Mouse (Mus musculus): ENCODE results near the gene Trmt1l. TPM values are rescaled to one million over a fixed set of nuclear protein-coding genes. Genes with fewer than 3 reads are reported as not detected.
"Not testable (repeated sequence)": the region's sequence is repeated elsewhere in the genome, so short reads cannot be mapped to it uniquely, and the experiment has no call there.

Trmt1l gene
- polyA plus RNA-seq, 1 experiment from 2014 or later = 50.7 TPM

- Histone ChIP-seq H3K36me3 (peaks cover 57% of the 10 kb centered on the region), H3K4me1 (no peaks in the 10 kb centered on the region), H3K27ac (no peak overlapping the region), H3K9me3 (replicated peaks) (no peaks in the 10 kb centered on the region), H3K27me3 (ENCODE audit: low read depth, poor library complexity, severe bottlenecking) (no peaks in the 10 kb centered on the region), H3K4me3 (no peak overlapping the region)
- WGBS = 52% methylated on average over 4 of the region's 4 CpGs
- DNase-seq (ENCODE audit: low spot score) = no peak
These were observed 36.6 kb downstream of the Trmt1l start for GRCm38 (mm10) chr1:151464914-151465313.

DNA sequence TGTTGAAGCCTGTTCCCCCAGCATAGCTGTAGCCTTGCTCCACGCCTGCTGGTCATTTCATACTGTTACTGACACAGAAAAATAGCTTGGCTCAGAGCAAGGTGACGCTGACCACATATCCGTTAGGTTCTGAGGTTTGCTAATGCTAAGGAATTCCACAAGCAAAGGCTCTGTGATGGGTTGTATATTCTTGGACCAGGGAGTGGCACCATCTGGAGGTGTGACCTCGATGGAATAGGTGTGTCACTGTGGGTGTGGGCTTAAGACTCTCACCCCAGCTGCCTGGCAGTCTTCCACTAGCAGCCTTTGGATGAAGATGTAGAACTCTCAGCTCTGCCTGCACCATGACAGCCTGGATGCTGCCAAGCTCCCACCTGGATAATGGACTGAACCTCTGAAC lies 38.2 kb downstream of the Trmt1l start:
- peaks cover 59% of the 10 kb centered on the region for H3K36me3 ChIP-seq
- H3K27me3 ChIP-seq (ENCODE audit: low read depth, poor library complexity, severe bottlenecking) = no peaks in the 10 kb centered on the region
- no peaks in the 10 kb centered on the region for H3K9me3 ChIP-seq (replicated peaks)
- no peak overlapping the region for H3K27ac ChIP-seq
- H3K4me1 ChIP-seq = no peaks in the 10 kb centered on the region
- WGBS = 86% methylated on average over 4 of the region's 4 CpGs
- H3K4me3 ChIP-seq = no peak overlapping the region
- no peak for DNase-seq (ENCODE audit: low spot score)

DNA sequence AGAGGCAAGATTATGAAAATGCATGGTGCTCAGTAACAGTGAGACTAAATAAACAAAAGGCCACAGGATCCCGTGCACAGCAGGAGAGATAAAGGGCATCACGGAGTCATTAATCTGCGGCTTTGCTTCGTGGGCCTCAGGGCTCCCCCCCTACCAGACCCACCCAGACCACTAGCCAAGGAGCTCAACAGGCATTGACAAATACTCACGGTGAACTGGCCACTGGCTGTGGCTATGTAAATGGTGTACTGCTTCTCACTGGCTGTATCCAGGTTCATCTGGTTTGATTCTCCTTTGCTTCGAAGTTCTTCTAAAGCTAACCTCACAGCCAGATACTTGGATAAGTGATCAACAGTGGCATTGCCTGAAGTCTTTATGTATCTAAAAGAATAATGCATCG lies 43.1 kb downstream of the Trmt1l start:
- H3K27me3 ChIP-seq (ENCODE audit: low read depth, poor library complexity, severe bottlenecking) = no peaks in the 10 kb centered on the region

DNA sequence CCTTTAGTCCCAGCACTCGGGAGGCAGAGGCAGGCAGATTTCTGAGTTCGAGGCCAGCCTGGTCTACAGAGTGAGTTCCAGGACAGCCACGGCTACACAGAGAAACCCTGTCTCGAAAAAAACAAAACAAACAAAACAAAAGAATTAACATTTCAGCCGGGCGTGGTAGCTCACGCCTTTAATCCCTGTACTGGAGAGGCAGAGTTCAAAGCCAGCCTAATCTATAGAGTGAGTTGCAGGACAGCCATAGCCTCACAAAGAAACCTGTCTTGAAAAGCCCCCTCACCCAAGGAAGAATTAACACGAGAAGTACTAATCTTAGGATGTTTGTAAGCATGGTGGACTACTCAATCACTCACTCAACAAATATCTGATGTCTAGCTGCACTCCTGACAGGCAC lies 44.0 kb downstream of the Trmt1l start:
- H3K27ac ChIP-seq; H3K27me3 ChIP-seq (ENCODE audit: low read depth, poor library complexity, severe bottlenecking); H3K9me3 ChIP-seq (replicated peaks); H3K4me3 ChIP-seq; H3K4me1 ChIP-seq; DNase-seq (ENCODE audit: low spot score): not testable (repeated sequence)
- WGBS = 92% methylated on average over 8 of the region's 8 CpGs
- peaks cover 96% of the 10 kb centered on the region for H3K36me3 ChIP-seq

More for the DNA sequence above, 43.1 kb downstream of the Trmt1l start:
- no peaks in the 10 kb centered on the region for H3K9me3 ChIP-seq (replicated peaks)
- H3K4me1 ChIP-seq = no peaks in the 10 kb centered on the region
- H3K36me3 ChIP-seq = peaks cover 95% of the 10 kb centered on the region
- H3K4me3 ChIP-seq = no peak overlapping the region
- DNase-seq (ENCODE audit: low spot score) = no peak
- 83% methylated on average over 7 of the region's 7 CpGs for WGBS
- no peak overlapping the region for H3K27ac ChIP-seq

GRCm38 (mm10) chr1:151482497-151482896 lies 54.2 kb downstream of the Trmt1l start:
- Histone ChIP-seq H3K27me3 (ENCODE audit: low read depth, poor library complexity, severe bottlenecking) (no peaks in the 10 kb centered on the region), H3K4me3 (no peak overlapping the region), H3K4me1 (no peaks in the 10 kb centered on the region), H3K9me3 (replicated peaks) (no peaks in the 10 kb centered on the region), H3K36me3 (peaks cover 44% of the 10 kb centered on the region), H3K27ac (no peak overlapping the region)
- DNase-seq (ENCODE audit: low spot score) = no peak
- WGBS = 98% methylated on average over 1 of the region's 1 CpGs

DNA sequence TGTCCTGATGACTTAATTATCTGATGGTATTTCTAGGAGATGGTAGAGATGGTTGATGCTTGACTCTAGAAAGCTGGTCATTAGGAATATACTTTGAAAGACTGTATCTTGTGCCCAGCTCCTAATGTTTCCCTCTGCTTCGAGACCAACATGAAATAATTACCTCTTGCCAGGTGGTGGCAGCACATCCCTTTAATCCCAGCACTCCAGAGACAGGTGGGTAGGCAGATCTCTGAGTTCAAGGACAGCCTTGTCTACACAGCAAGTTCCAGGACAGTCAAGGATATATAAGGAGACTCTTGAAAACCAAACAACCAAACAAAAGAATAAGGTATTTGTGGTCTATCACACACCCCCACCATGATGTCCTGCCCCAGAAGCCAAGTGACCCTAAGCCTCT lies 55.2 kb downstream of the Trmt1l start:
- no peak overlapping the region for H3K4me3 ChIP-seq
- H3K27me3 ChIP-seq (ENCODE audit: low read depth, poor library complexity, severe bottlenecking) = no peaks in the 10 kb centered on the region
- no peak for DNase-seq (ENCODE audit: low spot score)
- no peaks in the 10 kb centered on the region for H3K9me3 ChIP-seq (replicated peaks)
- H3K36me3 ChIP-seq = peaks cover 33% of the 10 kb centered on the region
- no peak overlapping the region for H3K27ac ChIP-seq
- 60% methylated on average over 1 of the region's 1 CpGs for WGBS
- H3K4me1 ChIP-seq = no peaks in the 10 kb centered on the region

DNA sequence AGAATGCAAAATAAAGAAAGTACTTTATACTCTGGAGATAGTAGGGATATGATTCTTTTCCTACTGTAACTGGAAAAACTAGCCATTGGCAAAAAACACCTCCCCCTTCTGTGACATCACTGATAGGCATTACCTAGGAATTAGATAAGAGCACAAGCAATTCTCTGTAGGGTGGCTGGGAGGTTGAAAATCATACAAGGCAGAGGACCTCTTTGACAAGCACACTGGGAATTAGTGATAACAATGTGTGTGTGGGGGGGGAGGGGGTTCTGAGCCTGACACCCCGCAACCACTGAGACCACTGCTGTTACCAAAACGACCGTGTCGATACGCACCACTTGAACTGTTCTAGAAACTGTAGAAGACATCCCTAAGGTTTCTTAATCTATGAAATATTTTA lies 56.4 kb downstream of the Trmt1l start:
- no peak for DNase-seq (ENCODE audit: low spot score)
- 92% methylated on average over 5 of the region's 5 CpGs for WGBS
- Histone ChIP-seq H3K9me3 (replicated peaks) (no peaks in the 10 kb centered on the region), H3K4me3 (no peak overlapping the region), H3K4me1 (no peaks in the 10 kb centered on the region), H3K27me3 (ENCODE audit: low read depth, poor library complexity, severe bottlenecking) (no peaks in the 10 kb centered on the region), H3K27ac (no peak overlapping the region), H3K36me3 (peaks cover 28% of the 10 kb centered on the region)

GRCm38 (mm10) chr1:151489806-151490205 lies 61.5 kb downstream of the Trmt1l start:
- Histone ChIP-seq H3K4me1 (peaks cover 4% of the 10 kb centered on the region), H3K36me3 (no peaks in the 10 kb centered on the region), H3K4me3 (no peak overlapping the region), H3K9me3 (replicated peaks) (no peaks in the 10 kb centered on the region), H3K27me3 (ENCODE audit: low read depth, poor library complexity, severe bottlenecking) (no peaks in the 10 kb centered on the region), H3K27ac (no peak overlapping the region)
- no peak for DNase-seq (ENCODE audit: low spot score)
- 91% methylated on average over 6 of the region's 6 CpGs for WGBS

DNA sequence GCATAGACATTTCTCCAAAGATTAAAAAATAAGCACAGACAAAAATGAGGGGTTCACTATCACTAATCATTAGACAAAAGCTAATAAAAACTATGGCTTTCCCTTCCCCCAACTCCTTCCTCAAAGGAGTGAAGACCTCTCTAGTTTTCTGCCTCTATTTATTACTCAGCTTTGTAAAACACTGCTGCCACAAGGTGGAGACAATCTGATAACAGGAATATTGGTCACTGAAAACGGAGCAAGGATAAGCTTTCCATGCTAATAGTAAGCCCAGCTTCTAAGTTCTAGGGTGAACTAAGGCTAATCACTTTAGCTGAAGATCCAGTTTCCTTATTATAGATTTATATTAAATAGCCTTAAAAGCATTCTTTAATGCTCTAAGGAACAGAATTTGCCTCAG lies 64.1 kb downstream of the Trmt1l start:
- Histone ChIP-seq H3K4me1 (peaks cover 6% of the 10 kb centered on the region), H3K4me3 (no peak overlapping the region), H3K9me3 (replicated peaks) (no peaks in the 10 kb centered on the region), H3K27ac (no peak overlapping the region), H3K27me3 (ENCODE audit: low read depth, poor library complexity, severe bottlenecking) (no peaks in the 10 kb centered on the region), H3K36me3 (peaks cover 3% of the 10 kb centered on the region; the same call in 1 of the 2 replicates)
- no peak for DNase-seq (ENCODE audit: low spot score)
- WGBS = 68% methylated on average over 1 of the region's 1 CpGs

DNA sequence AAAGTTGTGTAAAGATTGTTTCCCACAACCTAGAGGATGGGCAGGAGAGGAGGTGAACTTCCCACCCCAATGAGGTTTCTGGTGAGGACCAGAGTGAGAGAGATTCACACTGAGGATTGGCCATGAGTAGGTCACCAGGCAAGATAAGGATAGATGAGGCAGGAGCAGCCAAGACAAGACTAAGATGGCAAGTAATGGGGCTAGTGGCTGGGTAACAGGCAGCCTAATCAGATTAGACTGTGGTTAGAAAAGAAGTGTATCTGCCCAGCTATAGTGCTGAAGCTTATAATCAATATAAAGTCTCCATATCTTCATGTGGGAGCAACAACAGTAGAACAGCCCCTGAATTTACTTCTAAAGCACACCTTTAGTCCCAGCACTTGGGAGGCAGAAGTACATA lies 65.5 kb downstream of the Trmt1l start:
- Histone ChIP-seq H3K4me3 (no peak overlapping the region), H3K27ac (no peak overlapping the region), H3K27me3 (ENCODE audit: low read depth, poor library complexity, severe bottlenecking) (no peaks in the 10 kb centered on the region), H3K36me3 (peaks cover 3% of the 10 kb centered on the region; the same call in 1 of the 2 replicates), H3K4me1 (peaks cover 11% of the 10 kb centered on the region), H3K9me3 (replicated peaks) (no peaks in the 10 kb centered on the region)
- DNase-seq (ENCODE audit: low spot score) = no peak

DNA sequence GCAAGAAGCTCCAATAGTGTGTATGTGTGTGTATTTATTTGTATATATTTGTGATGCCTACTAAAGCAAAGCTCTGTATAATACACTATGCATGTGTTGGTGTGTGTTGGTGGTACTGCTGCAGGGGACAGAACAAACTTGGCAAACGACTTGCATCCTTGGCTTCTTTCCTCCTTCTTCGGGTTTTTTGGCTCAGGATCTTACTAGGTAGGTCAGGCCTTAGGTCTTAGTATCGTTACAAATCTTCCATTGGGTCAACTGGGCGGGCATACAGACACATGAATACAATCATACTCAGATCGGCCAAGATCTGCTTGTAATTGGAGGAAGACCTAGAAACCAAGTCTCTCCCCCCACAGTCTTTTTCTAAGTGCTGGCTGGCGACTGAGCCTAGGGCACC lies 66.4 kb downstream of the Trmt1l start:
- Histone ChIP-seq H3K4me1 (peaks cover 13% of the 10 kb centered on the region), H3K9me3 (replicated peaks) (no peaks in the 10 kb centered on the region), H3K4me3 (no peak overlapping the region), H3K36me3 (peaks cover 3% of the 10 kb centered on the region; the same call in 1 of the 2 replicates), H3K27me3 (ENCODE audit: low read depth, poor library complexity, severe bottlenecking) (no peaks in the 10 kb centered on the region), H3K27ac (no peak overlapping the region)
- no peak for DNase-seq (ENCODE audit: low spot score)
- WGBS = 87% methylated on average over 6 of the region's 6 CpGs

- Histone ChIP-seq H3K36me3 (peaks cover 3% of the 10 kb centered on the region; the same call in 1 of the 2 replicates), H3K4me3 (no peak overlapping the region), H3K9me3 (replicated peaks) (no peaks in the 10 kb centered on the region), H3K4me1 (peaks cover 13% of the 10 kb centered on the region), H3K27me3 (ENCODE audit: low read depth, poor library complexity, severe bottlenecking) (no peaks in the 10 kb centered on the region), H3K27ac (no peak overlapping the region)
- WGBS = 88% methylated on average over 2 of the region's 2 CpGs
- no peak for DNase-seq (ENCODE audit: low spot score)
These were observed 67.4 kb downstream of the Trmt1l start for GRCm38 (mm10) chr1:151495635-151496285.

DNA sequence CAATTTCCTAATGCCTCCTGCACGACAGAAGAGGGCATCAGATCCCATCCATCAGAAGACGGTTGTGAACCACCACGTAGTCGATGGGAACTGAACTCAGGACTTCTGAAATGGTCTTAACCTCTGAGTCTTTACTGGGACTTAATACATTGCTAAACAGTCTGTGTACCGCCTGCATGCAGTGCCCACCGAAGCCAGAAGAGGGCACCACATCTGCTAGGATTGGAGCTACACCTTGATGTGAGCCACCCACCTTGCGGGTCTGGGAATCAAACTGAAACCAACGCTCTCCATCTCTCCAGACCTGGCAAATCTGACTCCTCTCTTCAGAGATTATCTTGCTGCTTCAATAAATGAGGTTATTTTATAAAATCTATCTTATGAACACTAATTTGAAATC lies 68.7 kb downstream of the Trmt1l start:
- peaks cover 13% of the 10 kb centered on the region for H3K4me1 ChIP-seq
- no peak overlapping the region for H3K4me3 ChIP-seq
- H3K27me3 ChIP-seq (ENCODE audit: low read depth, poor library complexity, severe bottlenecking) = no peaks in the 10 kb centered on the region
- H3K36me3 ChIP-seq = peaks cover 3% of the 10 kb centered on the region; the same call in 1 of the 2 replicates
- H3K9me3 ChIP-seq (replicated peaks) = no peaks in the 10 kb centered on the region
- peak; percentile 55 for DNase-seq (ENCODE audit: low spot score)
- H3K27ac ChIP-seq = no peak overlapping the region
- WGBS = 87% methylated on average over 8 of the region's 8 CpGs

- DNase-seq (ENCODE audit: low spot score) = no peak
- no peak overlapping the region for H3K27ac ChIP-seq
- WGBS = 90% methylated on average over 2 of the region's 2 CpGs
- no peak overlapping the region for H3K4me3 ChIP-seq
- no peaks in the 10 kb centered on the region for H3K9me3 ChIP-seq (replicated peaks)
- no peaks in the 10 kb centered on the region for H3K27me3 ChIP-seq (ENCODE audit: low read depth, poor library complexity, severe bottlenecking)
- H3K4me1 ChIP-seq = peaks cover 13% of the 10 kb centered on the region
- peaks cover 3% of the 10 kb centered on the region; the same call in 1 of the 2 replicates for H3K36me3 ChIP-seq
These were observed 69.6 kb downstream of the Trmt1l start for GRCm38 (mm10) chr1:151497942-151498341.
